Mouse (Mus musculus): Measurements from ENCODE around the gene Slf2. TPM values are rescaled to one million over a fixed set of nuclear protein-coding genes. Genes with fewer than 3 reads are reported as not detected.

Slf2 gene
- total RNA-seq (2014; fragmentation: Nextera tagmentation) (74.9 and 79.5 TPM in 2 replicates), total RNA-seq (2017) (70.0 and 79.7 TPM in 2 replicates), polyA plus RNA-seq (2012) (44.1 and 48.1 TPM in 2 replicates)

- H3K4me3 ChIP-seq (ENCODE audit: low read depth, low read length), result peak within 1 kb of the TSS; percentile 97
- H3K9me3 ChIP-seq (replicated peaks), result no peaks in the 10 kb centered on the region
- peaks cover 14% of the 10 kb centered on the region for H3K27me3 ChIP-seq (ENCODE audit: insufficient read depth, low read length)
- H3K4me1 ChIP-seq (ENCODE audit: insufficient read depth, low read depth, low read length), result peaks cover 29% of the 10 kb centered on the region
- ATAC-seq (ENCODE audit: extremely low read depth, insufficient number of reproducible peaks, low FRiP score, poor library complexity, severe bottlenecking) (peak; percentile 97), DNase-seq (ENCODE audit: low spot score) (peak; percentile 97)
- H3K36me3 ChIP-seq (replicated peaks), result peaks cover 24% of the 10 kb centered on the region
- TF ChIP-seq GATA2 (IDR thresholded peaks at IDR 0.05; ENCODE audit: borderline replicate concordance, low read depth, low read length) (no peak), TAL1 (conservative IDR thresholded peaks at IDR 0.05; ENCODE audit: low read depth, low read length) (no peak), GATA1 (IDR thresholded peaks at IDR 0.05; ENCODE audit: borderline replicate concordance, low read length) (no peak), POLR2AphosphoS5 (IDR thresholded peaks at IDR 0.05; ENCODE audit: insufficient replicate concordance, low read depth, low read length) (no peak), CTCF (IDR thresholded peaks at IDR 0.05; ENCODE audit: low read depth, low read length) (no peak)
These were observed at the start of gene Slf2 for GRCm38 (mm10) chr19:44930744-44931453. TSS of gene Slf2 (plus strand) at chr19:44931151.

- Histone ChIP-seq H3K36me3 (replicated peaks) (no peaks in the 10 kb centered on the region), H3K9me3 (replicated peaks) (no peaks in the 10 kb centered on the region), H3K27me3 (ENCODE audit: insufficient read depth, low read length) (peaks cover 19% of the 10 kb centered on the region; the same call in 1 of the 2 replicates), H3K4me1 (ENCODE audit: insufficient read depth, low read depth, low read length) (no peaks in the 10 kb centered on the region), H3K4me3 (ENCODE audit: low read depth, low read length) (no peak overlapping the region)
- TF ChIP-seq CTCF (IDR thresholded peaks at IDR 0.05; ENCODE audit: low read depth, low read length), result no peak
- DNase-seq (ENCODE audit: low spot score) (no peak), ATAC-seq (ENCODE audit: extremely low read depth, insufficient number of reproducible peaks, low FRiP score, poor library complexity, severe bottlenecking) (no peak)
These were observed 48.4 kb upstream of the Slf2 start for GRCm38 (mm10) chr19:44882552-44883024.

GRCm38 (mm10) chr19:44884331-44884730 lies 46.6 kb upstream of the Slf2 start:
- no peak overlapping the region for H3K4me3 ChIP-seq (ENCODE audit: low read depth, low read length)
- no peaks in the 10 kb centered on the region for H3K9me3 ChIP-seq (replicated peaks)
- DNase-seq (ENCODE audit: low spot score), result no peak
- TF ChIP-seq GATA1 (IDR thresholded peaks at IDR 0.05; ENCODE audit: borderline replicate concordance, low read length) (no peak), CTCF (IDR thresholded peaks at IDR 0.05; ENCODE audit: low read depth, low read length) (no peak), GATA2 (IDR thresholded peaks at IDR 0.05; ENCODE audit: borderline replicate concordance, low read depth, low read length) (no peak), TAL1 (conservative IDR thresholded peaks at IDR 0.05; ENCODE audit: low read depth, low read length) (no peak), POLR2AphosphoS5 (IDR thresholded peaks at IDR 0.05; ENCODE audit: insufficient replicate concordance, low read depth, low read length) (no peak)
- ATAC-seq (ENCODE audit: extremely low read depth, insufficient number of reproducible peaks, low FRiP score, poor library complexity, severe bottlenecking), result no peak
- H3K4me1 ChIP-seq (ENCODE audit: insufficient read depth, low read depth, low read length), result no peaks in the 10 kb centered on the region
- no peaks in the 10 kb centered on the region for H3K36me3 ChIP-seq (replicated peaks)
- H3K27me3 ChIP-seq (ENCODE audit: insufficient read depth, low read length), result peaks cover 18% of the 10 kb centered on the region; the same call in 1 of the 2 replicates

- H3K4me3 ChIP-seq (ENCODE audit: low read depth, low read length), result no peak overlapping the region
- no peaks in the 10 kb centered on the region for H3K9me3 ChIP-seq (replicated peaks)
- no peaks in the 10 kb centered on the region for H3K36me3 ChIP-seq (replicated peaks)
- H3K27me3 ChIP-seq (ENCODE audit: insufficient read depth, low read length), result peaks cover 15% of the 10 kb centered on the region; the same call in 1 of the 2 replicates
- H3K4me1 ChIP-seq (ENCODE audit: insufficient read depth, low read depth, low read length), result no peaks in the 10 kb centered on the region
- no peak for TF ChIP-seq TAL1 (conservative IDR thresholded peaks at IDR 0.05; ENCODE audit: low read depth, low read length)
- DNase-seq (ENCODE audit: low spot score) (no peak), ATAC-seq (ENCODE audit: extremely low read depth, insufficient number of reproducible peaks, low FRiP score, poor library complexity, severe bottlenecking) (no peak)
These were observed 44.5 kb upstream of the Slf2 start for GRCm38 (mm10) chr19:44886475-44886874.

DNA sequence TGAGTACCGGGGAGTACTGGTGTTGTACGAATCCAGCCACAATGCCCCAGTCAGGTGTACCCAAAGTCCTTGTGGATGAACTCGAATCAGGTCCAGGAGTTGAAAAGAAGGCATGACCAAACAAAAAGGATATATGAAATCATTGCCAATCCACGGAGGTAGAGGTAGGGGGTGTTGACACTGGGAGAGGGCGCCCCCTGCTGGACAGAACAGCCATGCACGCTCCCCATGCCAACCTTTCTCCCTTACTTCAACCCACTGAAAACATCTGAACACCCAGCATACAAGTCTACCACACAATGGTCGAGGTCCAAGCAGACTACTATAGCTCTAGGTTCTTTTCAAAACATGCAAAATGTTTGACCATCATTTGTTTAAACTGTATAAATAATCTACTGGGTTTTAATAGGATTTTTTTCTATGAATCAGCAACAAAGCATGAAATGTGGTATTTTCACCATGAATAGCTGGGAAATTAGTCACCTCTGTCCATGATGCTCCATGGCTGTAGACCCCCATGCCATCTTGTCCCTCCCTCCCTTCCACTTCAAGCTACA lies 43.2 kb upstream of the Slf2 start:
- peak; percentile 95 for TF ChIP-seq CTCF (IDR thresholded peaks at IDR 0.05; ENCODE audit: low read depth, low read length)
- TF ChIP-seq GATA2 (IDR thresholded peaks at IDR 0.05; ENCODE audit: borderline replicate concordance, low read depth, low read length), result no peak
- Histone ChIP-seq H3K36me3 (replicated peaks) (no peaks in the 10 kb centered on the region), H3K27me3 (ENCODE audit: insufficient read depth, low read length) (peaks cover 7% of the 10 kb centered on the region; the same call in 1 of the 2 replicates), H3K9me3 (replicated peaks) (no peaks in the 10 kb centered on the region), H3K4me3 (ENCODE audit: low read depth, low read length) (no peak overlapping the region), H3K4me1 (ENCODE audit: insufficient read depth, low read depth, low read length) (no peaks in the 10 kb centered on the region)
- ATAC-seq (ENCODE audit: extremely low read depth, insufficient number of reproducible peaks, low FRiP score, poor library complexity, severe bottlenecking) (no peak), DNase-seq (ENCODE audit: low spot score) (peak; percentile 66)

- no peaks in the 10 kb centered on the region for H3K9me3 ChIP-seq (replicated peaks)
- no peaks in the 10 kb centered on the region for H3K36me3 ChIP-seq (replicated peaks)
- no peak overlapping the region for H3K4me3 ChIP-seq (ENCODE audit: low read depth, low read length)
- H3K4me1 ChIP-seq (ENCODE audit: insufficient read depth, low read depth, low read length), result no peaks in the 10 kb centered on the region
- ATAC-seq (ENCODE audit: extremely low read depth, insufficient number of reproducible peaks, low FRiP score, poor library complexity, severe bottlenecking) (no peak), DNase-seq (ENCODE audit: low spot score) (no peak)
- H3K27me3 ChIP-seq (ENCODE audit: insufficient read depth, low read length), result peaks cover 12% of the 10 kb centered on the region; the same call in 1 of the 2 replicates
- no peak for TF ChIP-seq CTCF (IDR thresholded peaks at IDR 0.05; ENCODE audit: low read depth, low read length)
- no peak for TF ChIP-seq GATA1 (IDR thresholded peaks at IDR 0.05; ENCODE audit: borderline replicate concordance, low read length)
- TF ChIP-seq GATA2 (IDR thresholded peaks at IDR 0.05; ENCODE audit: borderline replicate concordance, low read depth, low read length), result no peak
- TF ChIP-seq TAL1 (conservative IDR thresholded peaks at IDR 0.05; ENCODE audit: low read depth, low read length), result no peak
- no peak for TF ChIP-seq POLR2AphosphoS5 (IDR thresholded peaks at IDR 0.05; ENCODE audit: insufficient replicate concordance, low read depth, low read length)
These were observed 41.4 kb upstream of the Slf2 start for GRCm38 (mm10) chr19:44889548-44889947.
